Mouse (Mus musculus): ENCODE data around the gene Rarb. TPM values are rescaled to one million over a fixed set of nuclear protein-coding genes. Genes with fewer than 3 reads are reported as not detected.
A peak's percentile ranks its signal among the peaks of the same experiment; 100 is the strongest.
"Not testable (repeated sequence)": the region's sequence is repeated elsewhere in the genome, so short reads cannot be mapped to it uniquely, and the experiment has no call there.

Rarb gene
- total RNA-seq (2021) = 10 to 100 TPM; 14.0 to 18.8 TPM

GRCm38 (mm10) chr14:16818602-16819250 is at the start of gene Rarb:
Rarb (minus strand) TSS chr14:16819156.
- intact Hi-C loops (cut with DNase I) = no loop called here
- peak; percentile 3 for DNase-seq

DNA sequence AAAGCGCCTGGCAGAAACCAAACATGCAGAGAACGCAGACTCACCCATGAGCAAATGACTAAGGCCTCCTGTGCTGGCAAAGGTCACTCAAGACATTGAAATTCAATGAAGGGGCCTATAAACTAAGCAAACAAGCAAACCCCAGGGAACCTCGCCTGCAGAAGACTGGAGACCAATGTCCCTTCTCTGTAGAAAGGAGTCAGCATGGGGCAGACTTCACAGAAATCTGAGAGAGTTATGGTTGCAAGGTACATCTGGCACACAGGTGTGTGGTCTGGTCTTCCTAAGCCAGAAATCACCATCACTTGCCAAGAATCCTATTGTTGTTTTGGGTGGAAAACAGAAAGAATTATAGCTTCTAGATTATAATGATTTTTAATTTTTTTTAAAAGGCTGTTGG is 23.1 kb upstream of the Rarb start:
- intact Hi-C loops (cut with DNase I) = no loop called here
- no peak for DNase-seq

DNA sequence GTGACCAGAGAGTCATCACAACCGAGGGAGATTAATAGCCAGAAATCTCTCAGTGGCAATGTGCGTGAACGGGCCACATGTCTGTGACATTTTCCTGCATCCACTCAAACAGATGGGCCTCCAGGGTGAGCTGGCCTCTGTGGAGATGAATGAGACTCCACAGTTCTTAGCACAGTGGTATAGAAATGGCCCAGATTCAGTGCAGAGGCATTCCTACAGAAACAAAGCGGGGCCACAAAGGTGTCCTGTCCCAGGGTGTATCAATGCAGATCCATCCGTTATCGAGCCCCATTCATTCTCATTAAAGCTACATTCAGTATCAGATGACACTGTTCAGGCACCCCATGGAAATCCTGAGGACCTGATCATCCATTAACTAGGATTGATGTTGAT is 22.6 kb upstream of the Rarb start:
- intact Hi-C loops (cut with DNase I) = no loop called here
- DNase-seq = no peak

- intact Hi-C loops (cut with DNase I) = no loop called here
- DNase-seq = peak; percentile 54
Measured at GRCm38 (mm10) chr14:16840951-16841596, 22.1 kb upstream of the Rarb start.

- intact Hi-C loops (cut with DNase I) = no loop called here
- no peak for DNase-seq
Measured at GRCm38 (mm10) chr14:16840135-16840534, 21.2 kb upstream of the Rarb start.

GRCm38 (mm10) chr14:16815096-16815741 is 3.7 kb downstream of the Rarb start:
- no peak for DNase-seq
- intact Hi-C loops (cut with DNase I) = no loop called here

GRCm38 (mm10) chr14:16806155-16806554 is 12.8 kb downstream of the Rarb start:
- no peak for DNase-seq
- intact Hi-C loops (cut with DNase I) = no loop called here

GRCm38 (mm10) chr14:16790161-16790560 is 28.8 kb downstream of the Rarb start:
- no peak for DNase-seq
- intact Hi-C loops (cut with DNase I) = no loop called here

GRCm38 (mm10) chr14:16781942-16782541 is 36.9 kb downstream of the Rarb start:
- intact Hi-C loops (cut with DNase I) = no loop called here
- no peak for DNase-seq

DNA sequence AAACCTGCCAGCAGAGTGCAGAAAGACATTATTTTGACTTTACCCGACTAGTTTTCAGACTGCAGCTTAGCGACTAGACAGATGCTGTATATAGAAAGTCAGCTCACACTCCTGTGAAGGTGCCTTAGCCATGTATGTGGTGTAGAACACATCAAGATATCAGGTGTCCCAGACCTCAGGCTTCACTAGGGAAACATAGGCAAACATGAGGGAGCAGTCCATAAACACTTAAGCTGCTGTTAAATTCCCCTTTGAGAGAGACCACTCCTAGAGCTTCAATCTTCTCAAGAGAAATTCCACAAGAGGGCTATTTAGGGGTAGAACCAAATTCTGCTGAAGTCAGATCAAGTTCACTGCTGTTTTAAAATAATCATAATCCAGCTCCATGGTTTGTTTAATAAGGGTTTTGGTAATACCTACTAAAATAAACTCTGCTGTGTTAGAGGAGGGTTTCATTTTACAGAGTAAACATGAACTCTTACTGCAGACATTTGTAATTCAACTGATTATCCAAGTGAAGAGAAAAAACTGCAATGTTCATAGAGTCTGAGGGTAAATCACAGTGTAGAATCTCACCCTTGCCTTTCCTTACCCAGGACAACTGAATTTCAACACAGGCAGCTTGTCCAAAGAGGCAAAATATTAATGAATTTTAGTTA is 42.1 kb downstream of the Rarb start:
- intact Hi-C loops (cut with DNase I) = no loop called here

GRCm38 (mm10) chr14:16772927-16773326 is 46.0 kb downstream of the Rarb start:
- intact Hi-C loops (cut with DNase I) = no loop called here
- no peak for DNase-seq

More for the DNA sequence above, 42.1 kb downstream of the Rarb start:
- DNase-seq = no peak

DNA sequence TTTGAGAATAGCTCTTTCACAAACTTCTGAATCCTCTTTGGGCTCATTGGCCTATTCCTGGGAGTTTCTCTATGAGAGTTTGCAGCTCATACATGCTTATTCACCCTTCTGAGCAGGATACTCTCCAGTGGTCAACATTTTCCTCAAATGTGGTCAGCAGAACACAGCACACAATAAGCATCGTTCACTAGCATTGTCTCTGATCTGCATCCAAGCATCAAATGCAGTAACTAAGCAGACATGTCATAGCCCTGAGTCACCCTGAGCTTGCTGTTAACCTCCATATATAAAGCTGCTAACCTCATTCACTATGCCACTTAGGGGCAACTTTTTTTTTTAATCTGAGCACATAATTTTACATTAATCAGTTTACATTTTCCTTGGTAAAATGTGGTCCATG is 53.1 kb downstream of the Rarb start:
- intact Hi-C loops (cut with DNase I) = no loop called here
- no peak for DNase-seq

DNA sequence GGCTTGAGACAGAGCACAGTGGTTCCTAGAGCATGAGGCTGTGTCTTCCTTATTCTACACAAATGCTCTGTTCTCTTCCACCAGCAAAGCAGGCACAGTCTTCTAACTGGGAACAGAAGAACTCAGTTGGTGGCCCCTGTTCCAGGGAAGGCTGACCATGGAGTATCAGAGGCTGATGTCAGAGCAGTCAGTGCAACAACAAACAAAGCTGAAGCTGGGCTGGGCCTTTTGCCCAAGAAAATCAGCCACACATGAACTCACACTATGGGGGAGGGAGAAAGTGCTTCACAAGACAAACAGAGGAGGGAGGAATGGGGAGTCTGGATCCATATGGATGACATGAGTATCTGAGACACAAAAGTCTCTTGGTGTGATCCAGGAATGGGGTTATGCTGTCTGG is 56.2 kb downstream of the Rarb start:
- DNase-seq = peak; percentile 56
- intact Hi-C loops (cut with DNase I) = no loop called here

DNA sequence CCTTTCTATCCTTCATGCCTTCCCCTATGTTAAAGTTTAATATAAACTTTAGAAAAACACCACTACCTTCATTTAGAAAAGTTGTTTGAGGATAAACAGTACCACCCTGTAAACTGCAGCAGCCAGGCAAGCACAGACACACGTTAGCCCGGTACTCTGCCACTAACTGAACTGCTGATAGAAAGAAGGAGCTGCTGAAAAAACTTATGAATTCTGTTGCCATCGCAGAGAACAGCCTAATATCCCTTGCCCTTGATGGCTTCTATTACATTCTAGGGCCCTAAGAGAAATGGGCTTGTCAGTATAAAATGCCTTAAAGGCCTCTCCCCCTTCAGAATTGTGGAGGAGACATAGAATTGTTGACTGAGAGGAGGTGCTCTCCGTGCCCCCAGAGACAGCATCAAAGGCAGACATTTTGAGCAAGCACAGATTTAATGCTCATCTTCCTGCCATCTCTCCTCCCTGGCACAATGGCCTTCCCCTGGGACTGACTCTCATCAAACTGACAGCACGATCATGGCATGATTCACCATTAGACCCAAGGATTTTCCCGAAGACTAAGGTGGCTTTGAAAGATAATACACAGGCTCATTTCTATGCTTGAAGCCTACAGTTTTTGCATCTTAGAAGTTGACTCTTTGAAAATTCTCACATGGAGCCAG is 60.1 kb downstream of the Rarb start:
- intact Hi-C loops (cut with DNase I) = no loop called here
- DNase-seq = no peak

DNA sequence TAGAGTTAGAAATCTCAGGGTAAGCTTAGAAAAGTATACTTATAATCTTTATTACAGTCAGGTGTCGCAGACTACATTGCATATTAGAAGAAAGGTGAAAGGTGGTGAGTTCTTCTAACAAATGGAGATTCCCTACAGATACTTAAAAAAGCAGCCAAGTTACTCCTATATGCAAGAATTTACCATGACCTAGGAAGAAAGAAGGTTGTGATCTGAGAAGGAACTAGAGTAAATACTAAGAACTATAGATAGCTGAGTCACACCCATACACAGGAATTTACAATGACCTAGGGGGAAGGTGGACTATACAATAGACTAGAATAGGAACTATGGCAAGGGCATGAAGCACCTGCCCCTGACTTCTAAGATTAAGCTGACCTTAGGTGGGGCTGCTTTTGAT is 63.4 kb downstream of the Rarb start:
- intact Hi-C loops (cut with DNase I); DNase-seq: not testable (repeated sequence)

GRCm38 (mm10) chr14:16752648-16753047 is 66.3 kb downstream of the Rarb start:
- no peak for DNase-seq
- intact Hi-C loops (cut with DNase I) = no loop called here

GRCm38 (mm10) chr14:16746982-16747578 is 71.9 kb downstream of the Rarb start:
- intact Hi-C loops (cut with DNase I) = no loop called here
- DNase-seq = no peak

DNA sequence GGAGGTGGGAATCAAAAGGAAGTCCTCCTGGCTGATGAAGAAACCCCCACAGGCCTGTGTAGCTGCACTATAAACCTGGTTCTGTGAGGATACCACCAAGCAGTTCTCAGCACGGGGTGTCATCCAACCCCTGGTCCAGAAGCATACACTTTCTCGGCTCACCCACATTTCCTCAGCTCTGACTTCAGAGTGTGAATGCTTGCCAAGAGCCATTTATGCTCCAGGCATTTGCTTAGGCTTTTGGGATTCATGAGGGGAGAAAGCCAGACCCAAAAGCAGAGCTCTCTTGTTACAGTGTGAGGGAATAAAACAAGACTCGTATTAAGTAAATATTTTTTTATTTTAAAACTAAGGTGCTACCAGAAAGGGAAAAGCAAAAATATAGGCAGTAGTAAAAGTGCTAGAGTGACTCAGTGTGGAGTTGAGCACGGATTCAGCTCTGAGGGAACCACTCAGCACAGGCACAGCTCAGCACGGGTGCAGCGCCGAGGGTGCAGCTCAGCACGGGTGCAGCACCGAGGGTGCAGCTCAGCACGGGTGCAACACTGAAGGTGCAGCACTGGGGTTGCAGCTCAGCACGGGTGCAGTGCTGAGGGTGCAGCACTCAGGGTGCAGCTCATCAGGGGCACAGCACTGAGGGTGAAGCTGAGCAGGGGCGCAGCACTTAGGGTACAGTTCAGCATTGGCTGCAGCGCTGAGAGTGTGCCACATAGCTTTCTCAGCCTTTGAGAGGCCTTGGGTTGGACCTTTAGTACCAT is 77.8 kb downstream of the Rarb start:
- intact Hi-C loops (cut with DNase I) = no loop called here
- DNase-seq = no peak

DNA sequence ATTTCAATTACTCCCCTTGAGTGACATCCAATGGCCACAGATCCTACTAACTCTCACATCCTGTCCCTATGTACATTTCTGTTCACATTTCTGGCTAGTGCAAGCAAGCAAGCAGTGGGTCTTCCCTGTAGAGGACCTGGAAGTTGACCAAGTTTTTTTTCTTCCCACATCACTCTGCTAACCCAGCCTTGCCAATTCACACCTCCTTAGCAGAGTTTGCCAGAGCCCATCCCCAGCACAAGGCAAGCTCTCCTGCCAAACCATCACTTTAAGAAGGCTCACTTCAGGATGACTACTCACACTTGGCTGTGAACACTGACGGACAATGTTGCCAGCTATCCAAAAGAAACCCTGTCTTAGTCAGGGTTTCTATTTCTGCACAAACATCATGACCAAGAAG is 80.4 kb downstream of the Rarb start:
- DNase-seq = peak; percentile 26

DNA sequence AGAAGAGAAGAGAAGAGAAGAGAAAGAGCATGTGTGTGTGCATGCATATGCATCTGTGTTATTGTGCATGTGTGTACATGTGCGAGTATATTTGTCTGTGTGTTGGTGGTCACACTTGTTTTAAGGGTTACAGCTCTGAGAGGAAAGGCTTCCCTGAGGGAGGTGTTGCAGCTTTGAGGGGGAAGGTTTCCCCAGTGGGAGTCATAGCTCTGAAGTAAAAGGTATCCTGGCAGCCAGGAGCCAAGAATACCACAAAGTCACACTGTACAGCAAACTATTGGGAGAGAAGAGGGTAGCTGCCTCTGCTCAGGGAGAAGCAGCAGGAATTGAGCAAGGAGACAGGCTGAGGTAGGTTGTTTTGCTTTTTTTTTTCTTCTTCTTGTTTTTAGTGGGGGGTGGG is 81.2 kb downstream of the Rarb start:
- intact Hi-C loops (cut with DNase I) = no loop called here
- no peak for DNase-seq

More for the DNA sequence above, 80.4 kb downstream of the Rarb start:
- intact Hi-C loops (cut with DNase I) = no loop called here

Data from left cerebral cortex, postnatal 4 days (tissue).